Mouse (Mus musculus) MEL (cell line): ENCODE measurements around the gene Sergef.

ENCODE experiments used
- BHLHE40 ChIP-seq: IDR thresholded peaks from 2 replicates; pipeline ENCODE4 v1.6.1; 2012; ENCODE audit warnings: low read depth, mild to moderate bottlenecking, inconsistent platforms, low read length, improper control_type of control experiment, borderline replicate concordance
- CTCF ChIP-seq, 3 experiments: IDR thresholded peaks in 2 of 3; conservative IDR thresholded peaks in 1 of 3; 2 replicates each; pipeline ENCODE4 v1.5.1; 2011 to 2012; ENCODE audit warnings: low read length in 3 of 3, low read depth in 2 of 3, mild to moderate bottlenecking in 2 of 3, improper control_type of control experiment in 1 of 3, inconsistent platforms in 1 of 3, mixed read lengths in 1 of 3, moderate library complexity in 1 of 3; ENCODE audit not compliant: control insufficient read depth in 1 of 3, insufficient read depth in 1 of 3, poor library complexity in 1 of 3, severe bottlenecking in 1 of 3
- E2F4 ChIP-seq: IDR thresholded peaks from 2 replicates; pipeline ENCODE4 v1.6.1; 2011; ENCODE audit warnings: low read depth, low read length, improper control_type of control experiment, borderline replicate concordance
- EP300 ChIP-seq, 2 experiments: IDR thresholded peaks; 2 replicates each; pipeline ENCODE4 v1.6.1; 2011; ENCODE audit warnings: improper control_type of control experiment in 2 of 2, low read length in 2 of 2, low read depth in 1 of 2, mild to moderate bottlenecking in 1 of 2
- MAFK ChIP-seq: IDR thresholded peaks from 2 replicates; pipeline ENCODE4 v1.6.1; 2011; ENCODE audit warnings: low read depth, mild to moderate bottlenecking, low read length, improper control_type of control experiment, borderline replicate concordance
- POLR2A ChIP-seq, 2 experiments: IDR thresholded peaks; 2 replicates each; pipeline ENCODE4 v1.6.1; 2011 to 2012; ENCODE audit warnings: low read length in 2 of 2, mild to moderate bottlenecking in 2 of 2, control low read depth in 1 of 2, improper control_type of control experiment in 1 of 2, low read depth in 1 of 2, moderate library complexity in 1 of 2; ENCODE audit not compliant: control insufficient read depth in 1 of 2, insufficient read depth in 1 of 2, poor library complexity in 1 of 2
- POLR2AphosphoS2 ChIP-seq: IDR thresholded peaks from 2 replicates; pipeline ENCODE4 v1.6.1; 2011; ENCODE audit warnings: low read length, improper control_type of control experiment
- POLR2AphosphoS5 ChIP-seq: IDR thresholded peaks from 2 replicates; pipeline ENCODE4 v1.6.1; 2012; ENCODE audit warnings: low read depth, borderline replicate concordance, mild to moderate bottlenecking, inconsistent platforms, low read length, moderate library complexity, mixed read lengths
- RCOR1 ChIP-seq: IDR thresholded peaks from 2 replicates; pipeline ENCODE4 v1.6.1; 2012; ENCODE audit warnings: low read depth, mild to moderate bottlenecking, inconsistent platforms, low read length, improper control_type of control experiment
- TAL1 ChIP-seq: IDR thresholded peaks from 2 replicates; pipeline ENCODE4 v1.6.1; 2012; ENCODE audit warnings: mild to moderate bottlenecking, inconsistent platforms, low read length, moderate library complexity, mixed read lengths
- TCF12 ChIP-seq: IDR thresholded peaks from 2 replicates; pipeline ENCODE4 v1.6.1; 2014; ENCODE audit warnings: low read depth, mild to moderate bottlenecking, inconsistent platforms, low read length, improper control_type of control experiment, moderate library complexity
- ZMIZ1 ChIP-seq: IDR thresholded peaks from 2 replicates; pipeline ENCODE4 v1.6.1; 2012; ENCODE audit warnings: low read depth, mild to moderate bottlenecking, inconsistent platforms, low read length, improper control_type of control experiment, moderate library complexity

DNA sequence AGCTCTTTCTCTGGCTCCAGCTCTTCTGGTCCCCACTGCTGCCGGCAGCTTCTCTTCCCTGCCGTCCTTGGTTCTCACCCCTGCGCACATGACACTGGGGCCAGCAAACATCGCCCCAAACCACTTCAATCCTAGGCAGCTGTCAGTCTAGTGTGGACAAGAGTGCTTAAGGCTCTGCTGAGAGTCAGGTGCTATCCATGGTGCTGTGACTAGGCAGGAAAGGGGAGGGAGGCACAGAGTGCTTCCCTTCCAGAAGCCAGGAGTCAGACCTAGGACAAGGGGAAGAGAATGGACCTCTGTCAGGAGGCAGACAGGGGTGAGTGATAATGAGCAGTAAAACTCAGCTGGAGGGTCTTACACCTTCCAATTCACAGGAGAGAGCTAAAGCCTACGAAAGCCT, 126.8 kb downstream of the Sergef start:
- TF ChIP-seq CTCF (IDR thresholded peaks at IDR 0.05 in 2 of 3, conservative IDR thresholded peaks at IDR 0.05 in 1 of 3; ENCODE audit: control insufficient read depth in 1 of 3, insufficient read depth in 1 of 3, low read depth in 2 of 3, low read length in 3 of 3, poor library complexity in 1 of 3, severe bottlenecking in 1 of 3) (no peak), E2F4 (no peak), MAFK (no peak), POLR2A (IDR thresholded peaks at IDR 0.05; ENCODE audit: control insufficient read depth in 1 of 2, insufficient read depth in 1 of 2, low read depth in 1 of 2, low read length in 2 of 2, poor library complexity in 1 of 2) (no peak), EP300 (IDR thresholded peaks at IDR 0.05; ENCODE audit: low read depth in 1 of 2, low read length in 2 of 2) (no peak), POLR2AphosphoS2 (no peak), BHLHE40 (no peak), ZMIZ1 (no peak), TAL1 (no peak), TCF12 (no peak), POLR2AphosphoS5 (no peak), RCOR1 (no peak)
